Mouse (Mus musculus) midbrain, embryonic 11.5 days (tissue): ENCODE data around the gene Ces1g. TPM values are rescaled to one million over a fixed set of nuclear protein-coding genes. Genes with fewer than 3 reads are reported as not detected.

Source experiments
- ATAC-seq: fragments of 200-750 bp; cut with Nextera tagmentation; 2 replicates; pipeline ENCODE4 v1.8.0; 2017; ENCODE audit warnings: moderate TSS enrichment, moderate library complexity; ENCODE audit not compliant: low FRiP score
- DNase-seq: peaks from one replicate; pipeline ENCODE4 v3.0.0; 2015; ENCODE audit warnings: low spot score; ENCODE audit errors: missing footprints
- H3K27ac ChIP-seq: fragments of 300-500 bp; sonication (generic); 2 replicates; pipeline ENCODE4 v1.5.1; 2014; ENCODE audit warnings: low read depth, low read length
- H3K27me3 ChIP-seq: fragments of 300-500 bp; sonication (generic); 2 replicates; pipeline ENCODE4 v1.6.1; 2014; ENCODE audit warnings: mild to moderate bottlenecking, low read length, moderate library complexity, mixed read lengths; ENCODE audit not compliant: control insufficient read depth, insufficient read depth
- H3K36me3 ChIP-seq: fragments of 300-500 bp; sonication (generic); 2 replicates; pipeline ENCODE4 v1.6.1; 2014; ENCODE audit warnings: mild to moderate bottlenecking, low read length, moderate library complexity, mixed read lengths; ENCODE audit not compliant: control insufficient read depth, insufficient read depth
- H3K4me1 ChIP-seq: fragments of 300-500 bp; sonication (generic); 2 replicates; pipeline ENCODE4 v1.6.1; 2014; ENCODE audit warnings: low read length; ENCODE audit not compliant: control insufficient read depth, insufficient read depth
- H3K4me2 ChIP-seq: fragments of 300-500 bp; sonication (generic); 2 replicates; pipeline ENCODE4 v1.6.1; 2014; ENCODE audit warnings: mild to moderate bottlenecking, moderate library complexity
- H3K4me3 ChIP-seq: fragments of 300-500 bp; sonication (generic); 2 replicates; pipeline ENCODE4 v1.5.1; 2014; ENCODE audit warnings: low read depth, low read length
- H3K9ac ChIP-seq: fragments of 300-500 bp; sonication (generic); 2 replicates; pipeline ENCODE4 v1.6.1; 2014; ENCODE audit warnings: low read length
- H3K9me3 ChIP-seq: fragments of 300-500 bp; sonication (generic); 2 replicates; pipeline ENCODE4 v1.6.1; 2016; ENCODE audit warnings: low read length; ENCODE audit not compliant: control insufficient read depth
- WGBS: fragments of 180-500 bp; shearing (Covaris S2); extraction: QIAGEN DNeasy Blood & Tissue Kit; methylation state at CpG from one replicate; pipeline ENCODE4 v1.1.7; 2014; 5-methylcytosine and 5-hydroxymethylcytosine counted together
- polyA plus RNA-seq: library from polyadenylated mRNA; unstranded; fragments of >200 nt; fragmentation: Nextera tagmentation; extraction: Ambion mirVana; gene quantifications from 2 replicates; pipeline ENCODE4 v1.2.1, GENCODE M21; 2014

The Ces1g gene
- polyA plus RNA-seq, 1 experiment from 2014 or later = not detected

GRCm38 (mm10) chr8:93283896-93284295 lies 53.2 kb downstream of the Ces1g start:
- 81% methylated on average over 2 of the region's 2 CpGs for WGBS
- Histone ChIP-seq H3K36me3 (no peaks in the 10 kb centered on the region), H3K9me3 (no peaks in the 10 kb centered on the region)

GRCm38 (mm10) chr8:93282349-93282748 lies 54.8 kb downstream of the Ces1g start:
- WGBS = 75% methylated on average over 3 of the region's 3 CpGs
- Histone ChIP-seq H3K4me2 (no peak overlapping the region), H3K9ac (no peak overlapping the region), H3K4me1 (no peaks in the 10 kb centered on the region), H3K27me3 (no peaks in the 10 kb centered on the region), H3K27ac (no peak overlapping the region), H3K9me3 (no peaks in the 10 kb centered on the region), H3K36me3 (no peaks in the 10 kb centered on the region), H3K4me3 (no peak overlapping the region)
- ATAC-seq = no peak
- DNase-seq = no peak

More at GRCm38 (mm10) chr8:93283896-93284295, 53.2 kb downstream of the Ces1g start:
- no peak overlapping the region for H3K27ac ChIP-seq
- no peaks in the 10 kb centered on the region for H3K4me1 ChIP-seq
- H3K4me3 ChIP-seq = no peak overlapping the region
- no peak overlapping the region for H3K4me2 ChIP-seq
- H3K9ac ChIP-seq = no peak overlapping the region
- no peaks in the 10 kb centered on the region for H3K27me3 ChIP-seq
- no peak for DNase-seq
- ATAC-seq = no peak

GRCm38 (mm10) chr8:93279556-93279955 lies 57.6 kb downstream of the Ces1g start, which contains the start of gene Ces1f:
Ces1f (minus strand) TSS chr8:93279747.
- H3K4me2 ChIP-seq = no peak within 1 kb of the TSS
- no peak within 1 kb of the TSS for H3K4me3 ChIP-seq
- no peak within 1 kb of the TSS for H3K9ac ChIP-seq
- ATAC-seq (no peak), DNase-seq (no peak)
- H3K9me3 ChIP-seq = no peaks in the 10 kb centered on the region
- H3K4me1 ChIP-seq = no peaks in the 10 kb centered on the region
- H3K27ac ChIP-seq = no peak within 1 kb of the TSS
- 96% methylated on average over 1 of the region's 1 CpGs for WGBS
- no peaks in the 10 kb centered on the region for H3K36me3 ChIP-seq
- no peaks in the 10 kb centered on the region for H3K27me3 ChIP-seq

- no peak overlapping the region for H3K4me3 ChIP-seq
- DNase-seq (no peak), ATAC-seq (no peak)
- H3K36me3 ChIP-seq = no peaks in the 10 kb centered on the region
- H3K27me3 ChIP-seq = no peaks in the 10 kb centered on the region
- H3K9ac ChIP-seq = no peak overlapping the region
- WGBS = 78% methylated on average over 4 of the region's 4 CpGs
- H3K4me2 ChIP-seq = no peak overlapping the region
- no peaks in the 10 kb centered on the region for H3K9me3 ChIP-seq
- no peak overlapping the region for H3K27ac ChIP-seq
- no peaks in the 10 kb centered on the region for H3K4me1 ChIP-seq
Measured at GRCm38 (mm10) chr8:93278176-93278805, 58.8 kb downstream of the Ces1g start.

- no peak for DNase-seq
- H3K4me2 ChIP-seq = no peak overlapping the region
- H3K9ac ChIP-seq = no peak overlapping the region
- ATAC-seq = no peak
- H3K4me3 ChIP-seq = no peak overlapping the region
- H3K4me1 ChIP-seq = no peaks in the 10 kb centered on the region
- WGBS = 83% methylated on average over 4 of the region's 4 CpGs
- H3K9me3 ChIP-seq = no peaks in the 10 kb centered on the region
- no peak overlapping the region for H3K27ac ChIP-seq
- no peaks in the 10 kb centered on the region for H3K27me3 ChIP-seq
- H3K36me3 ChIP-seq = no peaks in the 10 kb centered on the region
Measured at GRCm38 (mm10) chr8:93274609-93275008, 62.5 kb downstream of the Ces1g start.

- Histone ChIP-seq H3K4me3 (no peak overlapping the region), H3K4me2 (no peak overlapping the region), H3K4me1 (no peaks in the 10 kb centered on the region), H3K27me3 (no peaks in the 10 kb centered on the region), H3K36me3 (no peaks in the 10 kb centered on the region), H3K9me3 (no peaks in the 10 kb centered on the region), H3K9ac (no peak overlapping the region), H3K27ac (no peak overlapping the region)
- 83% methylated on average over 3 of the region's 3 CpGs for WGBS
- DNase-seq (no peak), ATAC-seq (no peak)
Measured at GRCm38 (mm10) chr8:93273321-93273720, 63.8 kb downstream of the Ces1g start.

GRCm38 (mm10) chr8:93272686-93273085 lies 64.4 kb downstream of the Ces1g start:
- Histone ChIP-seq H3K4me3 (no peak overlapping the region), H3K27me3 (no peaks in the 10 kb centered on the region), H3K4me2 (no peak overlapping the region), H3K36me3 (no peaks in the 10 kb centered on the region), H3K9ac (no peak overlapping the region), H3K27ac (no peak overlapping the region), H3K4me1 (no peaks in the 10 kb centered on the region), H3K9me3 (no peaks in the 10 kb centered on the region)
- ATAC-seq = no peak
- no peak for DNase-seq
- WGBS = 91% methylated on average over 4 of the region's 4 CpGs

GRCm38 (mm10) chr8:93261436-93261835 lies 75.7 kb downstream of the Ces1g start:
- Histone ChIP-seq H3K36me3 (no peaks in the 10 kb centered on the region), H3K4me1 (no peaks in the 10 kb centered on the region), H3K9ac (no peak overlapping the region), H3K27me3 (no peaks in the 10 kb centered on the region), H3K4me3 (no peak overlapping the region), H3K9me3 (no peaks in the 10 kb centered on the region), H3K4me2 (no peak overlapping the region), H3K27ac (no peak overlapping the region)
- DNase-seq = no peak
- no peak for ATAC-seq
- 81% methylated on average over 2 of the region's 2 CpGs for WGBS

GRCm38 (mm10) chr8:93252400-93252925 lies 84.6 kb downstream of the Ces1g start:
- no peak for ATAC-seq
- Histone ChIP-seq H3K9ac (no peak overlapping the region), H3K4me2 (no peak overlapping the region), H3K4me3 (no peak overlapping the region), H3K27ac (no peak overlapping the region), H3K27me3 (no peaks in the 10 kb centered on the region), H3K36me3 (no peaks in the 10 kb centered on the region), H3K4me1 (no peaks in the 10 kb centered on the region), H3K9me3 (no peaks in the 10 kb centered on the region)
- 100% methylated on average over 1 of the region's 1 CpGs for WGBS
- no peak for DNase-seq
